Mouse (Mus musculus) ovary, adult 18-20 months (tissue): ENCODE results near the gene Tox3.

Source experiments
- DNase-seq: peaks from one replicate; pipeline ENCODE4 v3.0.0; 2022; ENCODE audit warnings: low spot score, mixed read lengths

The Tox3 gene

GRCm38 (mm10) chr8:90323824-90324223 is 24.3 kb downstream of the Tox3 start:
- no peak for DNase-seq

- DNase-seq: no peak
Measured at GRCm38 (mm10) chr8:90322701-90323439, 25.3 kb downstream of the Tox3 start.

- no peak for DNase-seq
Measured at GRCm38 (mm10) chr8:90321255-90321654, 26.9 kb downstream of the Tox3 start.

- no peak for DNase-seq
Measured at GRCm38 (mm10) chr8:90314312-90314711, 33.8 kb downstream of the Tox3 start.

GRCm38 (mm10) chr8:90302951-90303350 is 45.2 kb downstream of the Tox3 start:
- no peak for DNase-seq

GRCm38 (mm10) chr8:90302252-90302651 is 45.9 kb downstream of the Tox3 start:
- no peak for DNase-seq

GRCm38 (mm10) chr8:90301543-90301942 is 46.6 kb downstream of the Tox3 start:
- DNase-seq: no peak

- DNase-seq: no peak
Measured at GRCm38 (mm10) chr8:90300973-90301372, 47.2 kb downstream of the Tox3 start.

- no peak for DNase-seq
Measured at GRCm38 (mm10) chr8:90294061-90294460, 54.1 kb downstream of the Tox3 start.

GRCm38 (mm10) chr8:90290811-90291210 is 57.3 kb downstream of the Tox3 start:
- DNase-seq: no peak

GRCm38 (mm10) chr8:90276722-90277121 is 71.4 kb downstream of the Tox3 start:
- DNase-seq: no peak

- DNase-seq: no peak
Measured at GRCm38 (mm10) chr8:90273182-90273581, 75.0 kb downstream of the Tox3 start.

GRCm38 (mm10) chr8:90271920-90272319 is 76.2 kb downstream of the Tox3 start:
- no peak for DNase-seq

- no peak for DNase-seq
Measured at GRCm38 (mm10) chr8:90267698-90268256, 80.4 kb downstream of the Tox3 start.

GRCm38 (mm10) chr8:90266986-90267385 is 81.2 kb downstream of the Tox3 start:
- DNase-seq: no peak

- DNase-seq: no peak
Measured at GRCm38 (mm10) chr8:90266239-90266638, 81.9 kb downstream of the Tox3 start.

- DNase-seq: no peak
Measured at GRCm38 (mm10) chr8:90254158-90254867, 93.8 kb downstream of the Tox3 start.

- no peak for DNase-seq
Measured at GRCm38 (mm10) chr8:90246357-90246756, 101.8 kb downstream of the Tox3 start.

GRCm38 (mm10) chr8:90245828-90246227 is 102.3 kb downstream of the Tox3 start:
- no peak for DNase-seq

GRCm38 (mm10) chr8:90245187-90245586 is 103.0 kb downstream of the Tox3 start:
- DNase-seq: no peak

GRCm38 (mm10) chr8:90244458-90245145 is 103.5 kb downstream of the Tox3 start:
- no peak for DNase-seq

- DNase-seq: no peak
Measured at GRCm38 (mm10) chr8:90243957-90244356, 104.2 kb downstream of the Tox3 start.

- no peak for DNase-seq
Measured at GRCm38 (mm10) chr8:90242351-90242750, 105.8 kb downstream of the Tox3 start.
